Comparison of ENCODE assay signal across 11 mouse cellular contexts in genomic region chr17:72925111-72925510, GRCm38 (mm10). TPM values are rescaled to one million over a fixed set of nuclear protein-coding genes. Genes with fewer than 3 reads are reported as not detected.
DNase-seq lines count a peak whose midpoint lies in the region; ATAC-seq and TF ChIP-seq lines count a peak whose summit lies in the region.
"Had no signal": no experiment of that assay in that cellular context is flagged by ENCODE, and none has a peak within 500 bp of the region (broad histone marks: within the 10 kb centered on the region; RNA-seq: fewer than 3 reads in every experiment).

No protein-coding gene starts in this region.

- peaks cover 16% of the 10 kb centered on the region for H3K36me3 ChIP-seq in embryonic facial prominence, embryonic 15.5 days
- H3K36me3 ChIP-seq: G1E had no signal

- ATAC-seq in embryonic facial prominence, embryonic 15.5 days (ENCODE audit: insufficient number of reproducible peaks, low FRiP score, low TSS enrichment, low read depth) = no peak
- peak; percentile 27 for ATAC-seq in inflammation-experienced regulatory T-cells, adult 6 months

- no peak for TF ChIP-seq CTCF in layer of hippocampus, adult 2 months (conservative IDR thresholded peaks at IDR 0.05)

- no peak overlapping the region for H3K4me2 ChIP-seq in embryonic facial prominence, embryonic 15.5 days (replicated peaks)
- H3K4me2 ChIP-seq: lung, embryonic 14.5 days had no signal

- H3K4me1 ChIP-seq in embryonic facial prominence, embryonic 15.5 days = peaks cover 60% of the 10 kb centered on the region

- no peak for DNase-seq in layer of hippocampus, adult 2 months (ENCODE audit: low spot score in 2 of 2)
- no peak for DNase-seq in layer of hippocampus, postnatal 25 days (ENCODE audit: extremely low spot score in 1 of 2, low spot score in 1 of 2)
- DNase-seq in naive thymus-derived CD4-positive, alpha-beta T cell, adult 2 months (ENCODE audit: low read depth) = peak; percentile 62
- no peak for DNase-seq in left cerebral cortex, adult 9 months (ENCODE audit: low spot score in 2 of 2)
- DNase-seq in frontal cortex, adult 2 months (ENCODE audit: extremely low spot score in 1 of 2, low spot score in 1 of 2) = no peak
- no peak for DNase-seq in adrenal gland, postnatal 4 days (ENCODE audit: low spot score in 2 of 2)
- DNase-seq: lung, embryonic 14.5 days; thymus, postnatal 25 days had no signal

- H3K27ac ChIP-seq in layer of hippocampus, adult 2 months = peak overlapping the region; percentile 84
- H3K27ac ChIP-seq in embryonic facial prominence, embryonic 15.5 days (replicated peaks) = peak overlapping the region; percentile 29; the same call in 1 of the 2 replicates

- 83% methylated on average over 6 of the region's 6 CpGs for WGBS in embryonic facial prominence, embryonic 15.5 days

- no peaks in the 10 kb centered on the region for H3K27me3 ChIP-seq in embryonic facial prominence, embryonic 15.5 days

- H3K4me3 ChIP-seq in layer of hippocampus, adult 2 months = no peak overlapping the region
- no peak overlapping the region for H3K4me3 ChIP-seq in embryonic facial prominence, embryonic 15.5 days (replicated peaks)

- no peaks in the 10 kb centered on the region for H3K9me3 ChIP-seq in embryonic facial prominence, embryonic 15.5 days (replicated peaks)

- H3K9ac ChIP-seq in embryonic facial prominence, embryonic 15.5 days = no peak overlapping the region
- H3K9ac ChIP-seq: lung, embryonic 14.5 days had no signal

RNA-seq across cellular contexts. Expression of gene Lbh, which starts 7.0 kb away (rescaled TPM):
- total RNA-seq in layer of hippocampus, adult 2 months (2021) = 10 to 100 TPM; 31.4 to 34.8 TPM
- total RNA-seq in layer of hippocampus, postnatal 25 days (2021) = 10 to 100 TPM; 34.2 to 36.1 TPM
- polyA plus RNA-seq in embryonic facial prominence, embryonic 15.5 days (2015; fragmentation: Nextera tagmentation; extraction: Ambion mirVana) = 3.3 and 3.5 TPM in 2 replicates
- 10 to 100 TPM; 21.0 to 45.8 (median 30.0) TPM for polyA plus RNA-seq in inflammation-experienced regulatory T-cells, adult 6 months (2017; shearing (Covaris generic))
- polyA plus RNA-seq in frontal cortex, adult 2 months (2012; rRNA removed) = 52.0 and 53.0 TPM in 2 replicates
- total RNA-seq in adrenal gland, postnatal 4 days (2021) = 10 to 100 TPM; 69.9 to 88.9 TPM
